Mouse (Mus musculus): ENCODE results near the gene Pou2f1.
A peak's percentile ranks its signal among the peaks of the same experiment; 100 is the strongest.

Gene Pou2f1

DNA sequence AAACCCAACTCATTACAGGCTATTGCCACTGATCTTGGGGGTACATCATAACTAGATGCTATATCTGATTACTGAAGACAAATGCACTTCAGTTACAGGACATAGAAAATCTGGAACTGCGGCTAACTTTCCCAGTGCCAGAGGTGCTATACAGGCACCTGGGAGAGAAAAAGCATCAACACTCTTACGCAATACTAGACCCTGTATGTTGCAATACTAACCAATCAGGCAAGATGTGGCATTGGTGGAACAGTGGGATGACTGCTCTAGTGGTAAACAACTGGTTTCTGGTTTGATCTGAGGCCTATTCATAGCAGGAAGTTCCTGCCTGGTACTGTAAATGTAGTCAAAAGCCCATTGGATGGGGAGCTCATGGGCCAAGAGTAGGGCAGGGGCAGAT lies 123.7 kb downstream of the Pou2f1 start:
- no peak for DNase-seq (ENCODE audit: low spot score)

DNA sequence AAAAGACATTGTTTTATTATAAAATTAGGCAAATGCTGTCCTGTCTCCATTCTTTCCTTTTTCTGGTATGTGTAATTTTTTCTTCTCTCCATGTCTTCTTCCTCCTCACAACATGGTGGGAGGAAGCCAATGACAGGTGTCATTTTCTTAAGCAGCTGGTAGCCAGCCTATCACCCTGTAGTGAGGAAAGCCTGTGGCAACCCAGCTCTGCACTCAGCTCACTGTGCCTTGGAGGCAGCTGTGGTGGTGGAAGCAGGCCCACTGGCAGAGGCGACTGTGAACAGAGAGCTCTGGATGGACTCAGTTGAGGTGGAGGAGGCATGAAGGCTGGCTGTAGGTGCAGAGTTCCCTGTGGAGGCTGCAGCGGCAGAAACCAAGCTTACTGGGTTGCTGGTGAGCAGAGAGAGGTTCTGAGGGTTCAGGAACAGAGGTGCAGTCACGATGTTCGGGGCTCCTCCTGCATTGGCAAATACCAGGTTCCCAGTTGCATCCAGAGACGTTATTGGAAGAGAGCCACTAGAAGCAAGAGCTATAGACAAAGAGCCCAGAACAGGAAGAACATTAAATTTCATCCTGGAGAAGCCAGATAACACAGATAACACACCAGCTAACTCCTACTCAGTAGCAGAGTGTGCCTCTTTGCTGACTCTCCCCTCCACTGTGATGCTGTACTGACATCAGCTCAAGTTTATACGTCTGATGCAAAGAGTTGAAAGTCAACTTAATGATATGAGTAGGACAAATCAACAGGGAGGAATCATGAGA lies 126.8 kb downstream of the Pou2f1 start:
- no peak for DNase-seq (ENCODE audit: low spot score)

DNA sequence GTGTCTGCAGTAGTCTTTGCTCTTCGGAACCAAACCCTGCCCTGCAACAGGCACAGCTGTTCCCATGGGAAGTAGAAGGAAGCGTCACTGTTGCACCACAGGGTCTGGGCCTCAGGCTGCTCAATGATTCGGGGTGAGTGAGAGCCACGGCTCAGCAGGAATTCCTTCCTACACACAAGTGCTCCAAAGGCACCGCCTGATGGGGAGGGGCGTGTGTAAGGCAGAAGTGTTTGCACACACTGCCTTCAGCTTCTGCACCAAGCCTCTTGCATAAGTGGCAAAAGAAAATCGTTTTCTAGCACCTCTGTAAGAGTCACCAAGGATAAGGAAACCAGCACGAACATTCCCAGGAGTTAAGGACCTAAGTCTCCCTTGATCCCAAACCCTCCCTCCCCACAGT lies 127.8 kb downstream of the Pou2f1 start:
- no peak for DNase-seq (ENCODE audit: low spot score)

DNA sequence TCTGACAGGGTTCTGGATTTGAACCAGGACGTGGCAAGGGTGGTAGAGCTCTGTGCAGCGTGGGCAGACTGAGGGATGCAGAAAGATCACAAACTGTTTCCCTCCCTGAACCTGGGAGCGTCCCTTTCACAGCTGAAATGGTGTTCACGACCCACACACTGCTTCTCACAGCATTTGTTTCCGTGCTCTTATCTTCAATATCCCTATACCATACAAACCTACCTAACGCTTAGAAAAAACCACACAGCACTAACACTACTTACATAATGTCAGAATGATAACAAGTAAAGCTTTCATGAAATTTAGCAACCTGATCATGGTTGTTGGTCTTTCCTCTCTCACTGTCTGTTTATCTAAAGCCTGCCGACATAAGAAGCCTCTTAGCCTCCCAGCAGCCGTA lies 133.8 kb downstream of the Pou2f1 start:
- no peak for DNase-seq (ENCODE audit: low spot score)

DNA sequence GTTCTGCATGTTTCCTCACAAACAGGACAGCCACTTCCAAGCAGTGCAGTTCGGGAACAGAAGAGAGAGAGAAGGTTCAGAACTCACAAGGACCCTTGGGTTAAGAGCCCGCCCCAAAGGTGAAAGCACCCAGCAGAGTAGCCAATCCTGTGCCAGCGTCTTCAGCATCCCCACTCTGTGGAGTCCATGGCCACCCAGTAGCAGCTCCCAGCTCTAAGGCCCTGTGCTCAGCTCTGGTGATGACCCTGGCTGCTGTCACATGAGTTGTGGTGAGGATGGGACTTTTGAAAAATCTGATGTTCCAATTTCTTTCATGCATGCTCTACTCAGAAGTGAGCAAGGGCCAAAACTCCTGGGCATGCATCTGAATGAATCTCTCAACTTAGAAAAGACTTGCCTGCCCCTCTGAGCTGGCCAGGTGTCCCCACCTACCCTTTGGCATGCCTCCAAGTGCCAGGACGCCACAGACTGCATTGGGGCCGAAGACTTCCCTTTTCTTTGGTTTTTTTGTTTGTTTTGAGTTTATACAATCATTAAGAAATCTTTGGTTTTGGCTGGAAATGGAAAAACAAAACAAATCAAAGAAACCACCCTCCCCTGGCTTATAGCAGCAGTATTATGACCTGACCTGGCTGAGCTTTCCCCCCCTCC lies 135.7 kb downstream of the Pou2f1 start:
- DNase-seq (ENCODE audit: low spot score), result no peak

DNA sequence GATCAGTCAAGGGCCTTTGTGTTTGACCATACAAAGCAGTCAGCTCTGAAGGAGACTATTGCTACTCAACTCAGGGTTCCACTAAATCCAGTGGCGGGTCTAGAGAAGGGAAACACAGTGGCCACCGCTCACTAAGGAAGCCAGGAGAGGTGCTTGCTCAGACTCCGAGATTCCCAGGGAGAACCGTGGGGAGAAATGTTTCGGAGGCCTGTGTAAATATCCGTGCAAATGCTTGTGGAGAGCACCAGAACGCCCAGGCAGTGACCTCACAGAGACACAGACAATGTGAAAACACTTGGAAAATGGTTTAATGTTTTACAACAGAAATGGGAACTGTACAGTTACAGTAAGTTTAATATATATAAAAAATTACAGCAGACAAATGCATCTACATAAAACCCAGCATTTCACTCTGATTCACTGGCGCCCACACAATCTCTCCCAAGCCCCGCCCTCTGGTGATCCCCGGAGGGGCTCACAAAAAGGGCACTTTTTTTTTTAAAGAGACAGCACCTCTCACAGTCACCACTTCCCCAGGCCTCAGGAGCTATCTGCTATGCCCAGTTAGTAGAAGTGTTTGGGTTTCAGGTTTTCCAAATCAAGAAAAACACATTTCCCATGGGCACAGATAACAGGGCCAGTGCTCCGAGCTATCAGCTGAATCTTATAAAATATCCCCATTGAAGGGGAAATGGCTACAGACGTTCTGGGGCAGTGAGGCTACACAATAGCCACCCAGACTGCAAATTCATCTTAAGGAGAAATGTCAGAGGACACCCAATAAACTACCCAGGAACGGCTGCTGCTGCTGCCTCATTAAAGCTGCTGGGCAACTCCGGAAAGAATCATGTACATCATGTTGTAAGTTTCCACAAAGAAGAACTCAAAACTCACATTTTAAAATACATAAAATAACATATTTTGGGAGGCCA lies 137.3 kb downstream of the Pou2f1 start:
- DNase-seq (ENCODE audit: low spot score), result no peak

DNA sequence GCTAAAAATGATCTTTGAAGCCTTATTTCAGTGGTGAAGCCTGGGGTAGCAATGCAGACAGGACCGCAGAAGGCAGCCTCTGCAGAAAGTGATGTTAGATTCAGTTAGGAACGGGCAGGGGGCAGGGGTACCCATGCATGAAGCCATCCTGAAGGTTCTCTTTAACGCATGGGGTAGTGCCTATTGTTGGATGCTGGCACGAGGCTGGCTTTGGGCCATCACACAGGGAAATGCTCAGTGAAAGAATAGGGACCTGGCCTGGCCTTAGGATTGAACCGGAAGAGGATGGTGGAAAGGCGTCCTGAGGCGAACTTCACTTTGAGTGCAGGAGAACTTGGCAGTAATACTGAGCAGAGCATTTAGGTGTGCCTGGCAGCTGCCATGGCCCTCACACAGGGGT lies 140.4 kb downstream of the Pou2f1 start:
- DNase-seq (ENCODE audit: low spot score), result no peak

DNA sequence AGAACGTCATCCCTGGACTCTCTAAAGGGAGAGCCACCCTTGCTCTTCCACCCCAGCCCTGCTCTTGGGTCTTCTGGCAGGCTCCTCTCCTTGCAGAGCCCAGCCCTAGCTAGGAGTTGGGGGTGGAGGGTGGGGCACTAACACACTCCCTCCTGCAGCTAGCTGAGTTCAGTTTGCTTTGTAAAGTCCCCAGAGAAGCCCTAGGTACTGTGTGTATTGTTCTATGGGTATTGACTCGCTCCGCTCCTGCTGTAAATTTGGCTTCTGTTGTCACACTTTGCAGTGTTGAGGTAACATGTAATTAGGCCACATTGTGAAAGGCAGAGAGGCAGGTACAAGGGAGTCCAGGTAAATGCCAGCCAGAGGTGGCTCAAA lies 141.3 kb downstream of the Pou2f1 start:
- no peak for DNase-seq (ENCODE audit: low spot score)

DNA sequence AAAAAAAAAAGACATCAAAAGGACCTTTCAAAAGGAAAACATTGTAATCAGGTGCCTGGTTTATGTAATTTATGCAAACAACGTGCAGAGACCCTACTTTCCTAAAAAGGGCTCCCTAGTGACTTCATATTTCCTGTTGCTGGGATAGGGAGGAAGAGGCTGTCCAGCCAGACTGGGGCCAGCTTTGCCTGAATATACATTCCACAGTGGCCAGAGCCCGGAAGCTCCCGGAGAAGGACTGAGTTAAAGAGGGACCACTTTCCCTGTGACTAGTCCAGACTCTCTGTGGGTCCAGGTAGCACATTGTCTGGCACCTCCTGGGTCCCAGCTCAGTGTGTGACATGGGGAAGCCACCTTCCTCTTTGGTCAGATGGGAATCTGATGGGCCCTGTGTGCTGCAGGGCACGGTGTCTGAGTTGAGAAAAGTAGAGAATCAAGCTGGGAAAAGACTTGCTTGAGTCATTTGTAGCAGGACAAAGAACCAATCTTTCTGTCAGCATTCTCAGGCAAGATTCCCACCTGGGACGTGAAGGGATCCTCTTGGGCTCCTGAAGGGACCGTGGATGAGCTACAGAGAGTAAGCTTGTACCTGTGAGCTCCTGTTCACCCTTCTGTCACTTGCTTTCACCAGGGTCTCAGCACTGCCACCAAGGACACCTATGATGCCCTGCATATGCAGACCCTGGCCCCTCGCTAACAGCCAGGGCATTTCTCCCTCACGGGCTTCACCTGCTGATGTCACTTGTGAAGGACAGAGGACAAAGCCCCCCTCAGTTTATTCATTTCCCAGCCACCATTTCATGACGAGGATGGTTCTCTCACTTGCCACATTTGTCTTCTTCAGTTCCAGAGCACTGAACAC lies 141.9 kb downstream of the Pou2f1 start:
- DNase-seq (ENCODE audit: low spot score), result no peak

DNA sequence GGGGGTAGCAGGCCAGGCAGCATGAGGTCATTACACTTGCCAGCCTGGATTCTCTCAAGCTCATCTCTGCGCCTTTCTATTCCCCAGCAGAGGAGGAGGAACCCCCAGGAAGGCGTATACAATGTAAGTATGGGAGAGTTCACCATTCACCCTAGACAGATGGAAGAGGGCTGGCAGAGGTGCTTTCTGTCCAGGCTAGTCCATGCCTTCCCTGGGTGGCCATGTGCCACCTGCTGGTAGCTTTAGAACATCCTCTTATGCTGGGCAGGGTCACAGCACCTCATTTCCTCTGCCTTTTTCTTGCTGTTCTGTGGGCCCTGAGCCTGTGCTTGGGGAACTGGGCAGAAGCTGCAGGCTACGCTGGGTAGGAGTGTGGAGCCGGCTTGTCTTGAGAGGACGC lies 144.1 kb downstream of the Pou2f1 start:
- peak; percentile 47 for DNase-seq (ENCODE audit: low spot score)

DNA sequence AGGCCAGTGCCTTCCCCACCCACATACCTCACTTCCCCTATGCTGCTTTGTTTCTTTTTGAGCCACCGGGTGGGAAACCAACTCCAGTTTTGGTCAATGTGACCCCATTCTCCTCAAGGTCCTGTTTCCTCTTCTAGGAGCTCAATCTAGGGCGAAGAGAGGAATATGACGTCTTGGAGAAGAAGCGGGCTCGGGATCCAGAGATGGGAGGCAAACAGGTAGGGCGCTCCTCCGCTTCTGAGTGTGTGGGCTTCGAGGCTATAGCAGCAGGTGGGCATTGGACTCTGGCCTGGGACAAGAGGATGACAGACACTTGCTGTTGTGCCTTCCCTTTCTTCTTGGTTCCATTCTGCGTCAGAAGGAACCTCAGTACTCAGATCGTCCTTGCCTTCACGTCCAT lies 145.2 kb downstream of the Pou2f1 start:
- no peak for DNase-seq (ENCODE audit: low spot score)

DNA sequence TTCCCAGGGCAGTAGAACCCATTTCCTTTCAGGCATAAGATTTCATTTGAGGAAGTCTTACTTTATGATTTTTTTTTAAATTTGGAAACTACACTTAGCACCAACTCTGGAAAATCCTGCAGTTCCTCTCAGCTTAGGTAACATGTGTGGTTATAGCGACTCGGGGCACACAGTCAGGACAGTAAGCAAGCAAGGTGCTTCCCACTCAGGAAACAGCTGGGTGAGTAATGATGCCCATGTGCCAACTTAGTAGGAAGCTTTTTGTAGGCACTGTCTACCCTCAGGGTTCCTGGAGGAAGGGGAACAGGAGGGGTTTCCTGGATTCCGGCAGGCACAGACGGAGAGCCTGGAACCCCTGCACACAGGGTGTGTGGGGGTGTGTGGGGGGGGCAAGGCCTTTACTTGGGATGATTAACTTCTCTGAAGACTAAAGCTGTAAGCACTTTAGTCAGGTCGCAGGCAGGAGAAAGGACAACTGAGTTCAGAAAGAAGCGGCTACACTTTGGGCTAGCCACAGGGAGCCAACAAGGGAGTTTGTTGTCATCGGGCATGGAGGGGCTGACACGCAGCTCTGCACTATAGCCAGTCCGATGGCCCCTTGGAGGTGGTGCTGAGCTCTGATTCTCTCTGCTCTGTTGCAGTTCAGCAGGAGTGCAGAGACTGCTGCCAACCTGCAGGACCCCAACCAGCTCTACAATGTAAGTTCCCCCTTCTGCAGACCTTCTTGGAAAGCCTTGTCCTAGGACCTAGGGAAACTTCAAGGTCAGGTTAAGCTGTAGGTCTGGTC lies 146.5 kb downstream of the Pou2f1 start:
- no peak for DNase-seq (ENCODE audit: low spot score)

DNA sequence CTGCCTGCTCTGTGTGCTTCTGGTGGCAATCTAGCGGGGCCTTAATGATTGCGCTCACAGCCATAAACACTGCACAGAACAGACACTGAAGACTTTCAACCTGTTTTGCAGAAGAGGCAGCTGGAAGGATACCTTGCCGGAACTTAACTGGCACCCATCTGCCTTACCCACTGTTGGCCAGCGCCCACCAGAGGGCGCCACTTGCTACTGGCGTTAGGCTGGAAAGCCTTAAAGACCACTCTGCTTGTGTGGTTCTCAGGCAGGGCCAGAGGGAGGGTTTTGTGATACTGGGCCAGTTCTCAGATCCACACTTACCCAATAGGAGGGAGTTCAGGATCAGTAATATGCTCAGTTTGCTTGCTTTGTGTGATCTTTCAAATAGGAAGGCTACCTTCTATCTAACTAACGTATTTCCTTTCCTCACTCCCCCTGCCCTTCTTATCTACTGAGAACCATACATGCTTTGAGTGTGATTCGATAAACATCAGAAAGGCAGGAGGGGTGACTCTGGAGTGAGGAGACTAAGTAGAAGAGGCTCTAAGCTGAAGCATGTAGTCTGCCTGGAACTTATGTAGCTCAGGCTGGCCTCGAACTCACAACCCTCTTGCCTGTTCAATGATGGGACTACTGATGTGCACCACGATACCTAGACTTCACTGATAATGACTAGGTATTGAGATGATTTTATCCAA lies 148.6 kb downstream of the Pou2f1 start:
- peak; percentile 76 for DNase-seq (ENCODE audit: low spot score)

DNA sequence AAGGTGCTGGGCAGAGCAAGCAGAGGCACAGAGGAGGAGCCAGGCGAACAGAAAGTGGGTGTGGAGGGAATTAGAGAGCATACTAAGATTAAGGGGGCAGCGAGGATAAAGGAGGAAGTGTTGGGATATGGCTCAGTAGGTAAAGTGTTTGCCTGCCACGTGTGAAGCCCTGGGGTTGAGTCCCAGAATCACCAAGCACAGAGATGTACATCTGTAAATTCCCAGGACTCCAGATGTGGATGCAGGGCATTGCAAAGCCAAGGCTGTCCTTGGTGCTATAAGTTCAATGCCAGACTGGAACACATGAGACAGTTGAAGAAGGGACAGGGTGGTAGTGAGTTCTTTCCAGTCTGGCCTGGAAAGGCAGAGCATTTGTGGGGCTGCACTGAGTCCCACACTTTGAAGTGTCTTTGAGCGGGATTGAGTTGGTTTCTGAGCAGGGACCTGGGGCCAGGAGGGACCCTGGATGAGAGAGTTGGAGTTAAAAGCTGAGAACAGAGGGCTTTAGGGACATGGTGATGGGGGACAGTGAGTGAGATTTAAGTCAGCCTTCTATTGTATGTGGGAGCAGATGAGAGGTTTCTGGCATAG lies 149.3 kb downstream of the Pou2f1 start:
- no peak for DNase-seq (ENCODE audit: low spot score)

DNA sequence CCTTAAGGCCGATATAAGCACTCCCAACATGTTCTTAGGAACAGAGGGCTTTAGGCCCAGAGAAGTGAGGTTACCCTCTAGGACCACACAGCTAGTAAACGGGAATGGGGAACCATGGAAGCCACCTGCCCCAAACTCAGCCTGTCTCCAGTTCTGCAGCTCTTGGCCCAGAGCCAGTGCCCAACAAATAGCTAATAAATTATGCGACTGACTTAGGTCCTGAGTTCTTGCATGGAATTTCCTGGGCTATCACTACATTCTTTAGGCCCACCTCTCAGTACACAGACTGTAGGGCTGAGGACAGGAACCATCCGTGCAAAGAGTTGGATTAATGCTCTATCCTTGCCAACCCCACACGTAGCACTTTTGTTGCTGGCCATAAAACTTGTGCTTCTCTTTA lies 150.3 kb downstream of the Pou2f1 start:
- no peak for DNase-seq (ENCODE audit: low spot score)

DNA sequence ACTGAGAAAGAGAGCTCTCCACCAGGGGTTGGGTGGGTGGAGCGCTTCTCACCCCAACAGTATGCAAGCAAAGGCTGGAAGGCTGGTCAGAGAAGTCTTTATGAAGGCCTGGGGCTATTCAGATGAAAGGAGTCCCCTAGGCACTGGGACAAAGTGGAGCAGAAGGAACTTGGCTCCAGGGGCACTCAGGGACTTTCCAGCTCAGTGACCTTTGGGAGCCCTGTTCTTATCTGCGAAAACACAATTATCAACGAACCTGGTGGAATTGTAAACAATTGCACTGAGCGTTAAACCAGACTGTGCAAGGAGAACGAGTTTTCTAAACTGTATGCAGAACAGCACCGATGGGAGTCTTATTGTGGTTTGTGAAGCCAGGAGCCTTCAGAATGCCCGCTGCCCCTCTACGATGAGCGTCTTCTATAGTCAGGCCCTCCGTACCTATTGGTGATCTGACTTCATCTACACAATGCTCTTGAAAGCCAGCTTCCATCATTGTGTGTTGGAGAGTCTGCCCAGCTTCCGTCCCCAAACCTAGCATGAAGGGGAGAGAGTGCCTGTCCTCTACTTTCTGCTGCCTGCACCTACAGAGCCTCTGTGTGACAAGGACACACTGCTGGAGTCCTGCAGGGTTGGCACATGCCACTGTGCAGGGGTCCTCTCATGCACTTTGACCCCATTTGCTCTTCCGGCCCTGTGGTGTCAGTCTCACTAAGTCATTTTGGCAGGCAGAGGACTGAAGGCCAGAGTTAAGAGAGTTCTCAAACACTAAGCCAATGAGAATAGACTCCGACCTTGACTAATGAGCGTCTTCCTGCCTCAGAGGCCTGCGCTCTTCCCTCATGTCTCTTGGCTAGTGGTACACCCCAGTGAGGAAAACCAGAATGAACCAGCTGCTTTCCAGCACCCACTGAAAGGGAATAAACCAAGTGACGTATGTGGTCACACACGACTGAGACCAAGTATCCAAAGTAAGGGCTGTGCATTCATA lies 152.7 kb downstream of the Pou2f1 start:
- no peak for DNase-seq (ENCODE audit: low spot score)

DNA sequence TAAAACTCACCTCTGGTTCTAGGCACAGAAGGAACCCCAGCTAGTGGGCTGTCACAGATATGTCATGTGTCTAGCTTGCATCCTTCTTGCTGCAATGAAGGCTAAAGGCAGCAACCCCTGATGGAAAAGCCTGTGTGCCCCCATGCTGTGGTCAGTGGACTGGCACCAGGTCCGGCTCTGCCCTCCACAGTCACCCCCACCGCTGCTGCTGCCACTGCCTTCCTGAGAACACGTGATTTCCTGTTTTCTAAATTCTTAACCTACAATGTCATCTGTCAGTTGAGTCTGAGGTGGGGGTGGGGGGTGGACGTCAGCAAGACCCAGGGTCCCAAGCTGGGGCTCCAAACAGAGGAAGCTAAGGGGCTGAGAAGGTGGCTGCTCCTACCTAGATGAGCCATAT lies 153.6 kb downstream of the Pou2f1 start:
- peak; percentile 68 for DNase-seq (ENCODE audit: low spot score)

DNA sequence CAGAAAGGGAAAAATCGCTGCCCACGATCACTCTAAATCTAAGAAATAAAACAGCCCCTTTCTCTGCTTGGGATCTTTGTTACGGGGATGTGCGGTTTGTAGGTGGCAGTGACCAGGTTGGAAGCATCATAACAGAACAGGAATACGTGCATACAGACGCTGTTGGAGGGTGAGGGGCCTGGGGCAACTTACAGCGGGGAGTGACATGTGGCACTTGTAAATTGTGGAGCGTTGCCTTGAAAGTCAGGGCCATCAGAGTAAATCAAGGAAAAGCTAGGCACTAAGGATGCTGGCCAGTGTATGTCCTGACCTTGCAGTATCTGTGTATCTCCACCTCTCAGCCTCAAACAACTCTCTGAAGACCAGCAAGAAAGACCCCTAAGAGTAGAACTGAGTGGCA lies 154.1 kb downstream of the Pou2f1 start:
- DNase-seq (ENCODE audit: low spot score), result peak; percentile 48

DNA sequence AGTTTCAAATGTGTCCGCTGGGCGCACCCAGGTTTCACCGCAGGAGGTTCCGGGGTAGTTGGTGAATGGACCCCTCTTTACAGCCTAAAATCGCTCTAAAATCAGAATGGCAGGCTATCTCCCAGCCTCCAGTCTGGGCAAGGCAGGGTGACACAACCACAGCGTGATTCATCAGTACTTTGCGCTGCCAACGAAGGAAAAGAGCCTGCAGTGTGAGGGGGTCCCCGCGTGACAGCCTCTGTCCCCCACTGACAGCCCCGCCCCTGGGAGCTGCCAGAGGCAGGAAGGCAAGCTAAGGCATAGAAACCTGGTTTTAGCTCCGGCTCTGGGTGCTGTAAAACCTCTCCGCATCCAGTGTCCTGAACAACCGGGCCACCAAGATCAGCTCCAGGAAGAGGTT lies 157.1 kb downstream of the Pou2f1 start:
- DNase-seq (ENCODE audit: low spot score), result peak; percentile 88
